Mouse (Mus musculus) CH12.LX (cell line): ENCODE data around the gene Taar3. TPM values are rescaled to one million over a fixed set of nuclear protein-coding genes. Genes with fewer than 3 reads are reported as not detected.

Source experiments
- DNase-seq: peaks from one replicate; pipeline ENCODE4 v3.0.0-alpha.2; 2013; ENCODE audit errors: extremely low read depth
- H3K27ac ChIP-seq: 2 replicates; pipeline ENCODE4 v1.5.1; 2012; ENCODE audit warnings: low read depth, mild to moderate bottlenecking, control low read depth, moderate library complexity; ENCODE audit not compliant: insufficient read depth
- H3K27me3 ChIP-seq: replicated peaks from 2 replicates; pipeline ENCODE3; 2012; ENCODE audit warnings: inconsistent platforms
- H3K36me3 ChIP-seq, 2 experiments: replicated peaks in 1 of 2; 2 replicates each; pipeline versions ENCODE3 to v1.6.1; 2012; ENCODE audit warnings: inconsistent platforms in 1 of 2, low read length in 1 of 2, mild to moderate bottlenecking in 1 of 2, mixed read lengths in 1 of 2, moderate library complexity in 1 of 2; ENCODE audit not compliant: control insufficient read depth in 1 of 2, insufficient read depth in 1 of 2
- H3K4me1 ChIP-seq, 2 experiments: 2 replicates each; pipeline ENCODE4 v1.6.1; 2012; ENCODE audit warnings: inconsistent platforms in 1 of 2, moderate library complexity in 1 of 2; ENCODE audit not compliant: insufficient read depth in 2 of 2, control insufficient read depth in 1 of 2
- H3K4me2 ChIP-seq: 2 replicates; pipeline ENCODE4 v1.6.1; 2012; ENCODE audit warnings: low read depth, mild to moderate bottlenecking, control low read depth; ENCODE audit not compliant: poor library complexity, insufficient read depth, severe bottlenecking
- H3K4me3 ChIP-seq, 3 experiments: fragments of 150-350 bp in 1 of 3; sonication (generic) in 1 of 3; replicated peaks in 1 of 3; 2 replicates each; pipeline versions ENCODE3 to v1.5.1; 2011 to 2012; ENCODE audit warnings: low read depth in 2 of 3, low read length in 2 of 3, mild to moderate bottlenecking in 2 of 3, moderate library complexity in 2 of 3, control low read depth in 1 of 3, improper control_type of control experiment in 1 of 3, inconsistent platforms in 1 of 3, mixed read lengths in 1 of 3; ENCODE audit not compliant: poor library complexity in 1 of 3
- H3K79me2 ChIP-seq: replicated peaks from 2 replicates; pipeline ENCODE4 v1.6.1; 2012; ENCODE audit warnings: mild to moderate bottlenecking, moderate library complexity; ENCODE audit not compliant: control insufficient read depth, poor library complexity, insufficient read depth, severe bottlenecking; ENCODE audit errors: extremely low read depth
- H3K9ac ChIP-seq: 2 replicates; pipeline ENCODE4 v1.6.1; 2012; ENCODE audit warnings: low read depth, mild to moderate bottlenecking, control low read depth, moderate library complexity; ENCODE audit not compliant: insufficient read depth
- H3K9me3 ChIP-seq: replicated peaks from 2 replicates; pipeline ENCODE3; 2012; ENCODE audit warnings: low read length, inconsistent platforms, mixed read lengths
- BHLHE40 ChIP-seq: IDR thresholded peaks from 2 replicates; pipeline ENCODE4 v1.6.1; 2011; ENCODE audit warnings: mild to moderate bottlenecking, low read depth, low read length, improper control_type of control experiment
- CHD1 ChIP-seq: IDR thresholded peaks from 2 replicates; pipeline ENCODE4 v1.6.1; 2012; ENCODE audit warnings: low read depth, low read length, improper control_type of control experiment, inconsistent platforms
- CTCF ChIP-seq, 2 experiments: IDR thresholded peaks in 1 of 2; conservative IDR thresholded peaks in 1 of 2; 2 replicates each; pipeline ENCODE4 v1.5.1; 2011 to 2012; ENCODE audit warnings: low read depth in 2 of 2, low read length in 2 of 2, improper control_type of control experiment in 1 of 2, inconsistent platforms in 1 of 2, mild to moderate bottlenecking in 1 of 2, moderate library complexity in 1 of 2
- E2F4 ChIP-seq: IDR thresholded peaks from 2 replicates; pipeline ENCODE4 v1.6.1; 2011; ENCODE audit warnings: low read depth, low read length, improper control_type of control experiment; ENCODE audit not compliant: insufficient replicate concordance
- ELF1 ChIP-seq: IDR thresholded peaks from 2 replicates; pipeline ENCODE4 v1.6.1; 2014; ENCODE audit warnings: low read depth, mild to moderate bottlenecking, inconsistent platforms, low read length, improper control_type of control experiment
- EP300 ChIP-seq: IDR thresholded peaks from 2 replicates; pipeline ENCODE4 v1.6.1; 2011; ENCODE audit warnings: low read length, improper control_type of control experiment
- ETS1 ChIP-seq: conservative IDR thresholded peaks from 2 replicates; pipeline ENCODE4 v1.6.1; 2012; ENCODE audit warnings: low read depth, mild to moderate bottlenecking, inconsistent platforms, low read length, improper control_type of control experiment, moderate library complexity
- GABPA ChIP-seq: IDR thresholded peaks from 2 replicates; pipeline ENCODE4 v1.6.1; 2012; ENCODE audit warnings: low read depth, low read length, improper control_type of control experiment, inconsistent platforms; ENCODE audit not compliant: insufficient replicate concordance
- HCFC1 ChIP-seq: IDR thresholded peaks from 2 replicates; pipeline ENCODE4 v1.6.1; 2012; ENCODE audit warnings: low read depth, mild to moderate bottlenecking, inconsistent platforms, low read length, improper control_type of control experiment
- IRF4 ChIP-seq: IDR thresholded peaks from 2 replicates; pipeline ENCODE4 v1.6.1; 2014; ENCODE audit warnings: low read depth, mild to moderate bottlenecking, inconsistent platforms, low read length, improper control_type of control experiment
- JUN ChIP-seq: IDR thresholded peaks from 2 replicates; pipeline ENCODE4 v1.6.1; 2011; ENCODE audit warnings: low read depth, mild to moderate bottlenecking, low read length, improper control_type of control experiment, moderate library complexity; ENCODE audit not compliant: insufficient read depth
- JUND ChIP-seq: conservative IDR thresholded peaks from 2 replicates; pipeline ENCODE4 v1.6.1; 2011; ENCODE audit warnings: low read depth, low read length, improper control_type of control experiment
- MAX ChIP-seq: IDR thresholded peaks from 2 replicates; pipeline ENCODE4 v1.6.1; 2011; ENCODE audit warnings: low read length, improper control_type of control experiment
- MAZ ChIP-seq: IDR thresholded peaks from 2 replicates; pipeline ENCODE4 v1.6.1; 2012; ENCODE audit warnings: low read depth, mild to moderate bottlenecking, inconsistent platforms, low read length, improper control_type of control experiment, moderate library complexity
- MEF2A ChIP-seq: IDR thresholded peaks from 2 replicates; pipeline ENCODE4 v1.6.1; 2014; ENCODE audit warnings: low read depth, mild to moderate bottlenecking, inconsistent platforms, low read length, improper control_type of control experiment, borderline replicate concordance
- MXI1 ChIP-seq: IDR thresholded peaks from 2 replicates; pipeline ENCODE4 v1.6.1; 2011; ENCODE audit warnings: mild to moderate bottlenecking, low read depth, low read length, improper control_type of control experiment
- MYC ChIP-seq: IDR thresholded peaks from 2 replicates; pipeline ENCODE4 v1.6.1; 2011; ENCODE audit warnings: low read depth, mild to moderate bottlenecking, improper control_type of control experiment, low read length
- NELFE ChIP-seq: IDR thresholded peaks from 2 replicates; pipeline ENCODE4 v1.6.1; 2011; ENCODE audit warnings: low read depth, low read length, improper control_type of control experiment
- NRF1 ChIP-seq: IDR thresholded peaks from 2 replicates; pipeline ENCODE4 v1.6.1; 2014; ENCODE audit warnings: low read depth, mild to moderate bottlenecking, inconsistent platforms, low read length, improper control_type of control experiment, moderate library complexity
- PAX5 ChIP-seq: IDR thresholded peaks from 2 replicates; pipeline ENCODE4 v1.6.1; 2012; ENCODE audit warnings: low read length, inconsistent platforms, mixed read lengths
- POLR2AphosphoS2 ChIP-seq: IDR thresholded peaks from 2 replicates; pipeline ENCODE4 v1.6.1; 2011; ENCODE audit warnings: low read depth, low read length, improper control_type of control experiment
- RAD21 ChIP-seq: IDR thresholded peaks from 2 replicates; pipeline ENCODE4 v1.6.1; 2011; ENCODE audit warnings: low read depth, mild to moderate bottlenecking, low read length, improper control_type of control experiment, moderate library complexity
- RCOR1 ChIP-seq: conservative IDR thresholded peaks from 2 replicates; pipeline ENCODE4 v1.6.1; 2012; ENCODE audit warnings: low read depth, mild to moderate bottlenecking, inconsistent platforms, low read length, improper control_type of control experiment
- SIN3A ChIP-seq: IDR thresholded peaks from 2 replicates; pipeline ENCODE4 v1.6.1; 2012; ENCODE audit warnings: low read length, improper control_type of control experiment, inconsistent platforms
- SMC3 ChIP-seq: IDR thresholded peaks from 2 replicates; pipeline ENCODE4 v1.6.1; 2011; ENCODE audit warnings: low read depth, low read length, improper control_type of control experiment
- TBP ChIP-seq: conservative IDR thresholded peaks from 2 replicates; pipeline ENCODE4 v1.6.1; 2011; ENCODE audit warnings: low read depth, low read length, improper control_type of control experiment
- TCF12 ChIP-seq: IDR thresholded peaks from 2 replicates; pipeline ENCODE4 v1.6.1; 2014; ENCODE audit warnings: low read depth, mild to moderate bottlenecking, inconsistent platforms, low read length, improper control_type of control experiment
- UBTF ChIP-seq: IDR thresholded peaks from 2 replicates; pipeline ENCODE4 v1.6.1; 2012; ENCODE audit warnings: low read depth, mild to moderate bottlenecking, inconsistent platforms, low read length, improper control_type of control experiment, moderate library complexity
- ZC3H11A ChIP-seq: IDR thresholded peaks from 2 replicates; pipeline ENCODE4 v1.6.1; 2012; ENCODE audit warnings: low read depth, mild to moderate bottlenecking, inconsistent platforms, low read length, improper control_type of control experiment
- ZKSCAN1 ChIP-seq: IDR thresholded peaks from 2 replicates; pipeline ENCODE4 v1.6.1; 2012; ENCODE audit warnings: low read depth, inconsistent platforms, low read length, improper control_type of control experiment, borderline replicate concordance
- ZMIZ1 ChIP-seq: IDR thresholded peaks from 2 replicates; pipeline ENCODE4 v1.6.1; 2012; ENCODE audit warnings: low read depth, mild to moderate bottlenecking, inconsistent platforms, low read length, improper control_type of control experiment
- ZNF384 ChIP-seq: IDR thresholded peaks from 2 replicates; pipeline ENCODE4 v1.6.1; 2012; ENCODE audit warnings: low read depth, low read length, improper control_type of control experiment, inconsistent platforms
- dilution Hi-C: fragments of 300-500 bp; cut with MboI; formaldehyde crosslinking; loops from 2 replicates; pipeline ENCODE4 v1.14.3; 2020; ENCODE audit warnings: low sequenced_read_pairs; ENCODE audit not compliant: extremely low pct_unique_long_range_greater_than_20kb, extremely low pct_ligation_motif_present
- in situ Hi-C: fragments of 300-500 bp; cut with MboI; formaldehyde crosslinking; loops from 3 replicates; pipeline ENCODE4 v1.14.3; 2019; ENCODE audit warnings: low sequenced_read_pairs, low pct_ligation_motif_present, low pct_unique_long_range_greater_than_20kb, mixed read lengths
- polyA plus RNA-seq: library from polyadenylated mRNA; unstranded; fragments of >175 nt; gene quantifications from 2 replicates; pipeline ENCODE4 v1.2.1, GENCODE M21; 2012; ENCODE audit warnings: low read depth; ENCODE audit not compliant: insufficient read length
- total RNA-seq, 2 experiments: library from RNA; depleted of rRNA; stranded (reverse); fragments of 300-350 nt in 1 of 2; fragments of >200 nt in 1 of 2; gene quantifications; 2 replicates each; pipeline ENCODE4 v1.2.3; 2012 to 2014

Taar3 gene
- total and polyA plus RNA-seq, 3 experiments: not detected

DNA sequence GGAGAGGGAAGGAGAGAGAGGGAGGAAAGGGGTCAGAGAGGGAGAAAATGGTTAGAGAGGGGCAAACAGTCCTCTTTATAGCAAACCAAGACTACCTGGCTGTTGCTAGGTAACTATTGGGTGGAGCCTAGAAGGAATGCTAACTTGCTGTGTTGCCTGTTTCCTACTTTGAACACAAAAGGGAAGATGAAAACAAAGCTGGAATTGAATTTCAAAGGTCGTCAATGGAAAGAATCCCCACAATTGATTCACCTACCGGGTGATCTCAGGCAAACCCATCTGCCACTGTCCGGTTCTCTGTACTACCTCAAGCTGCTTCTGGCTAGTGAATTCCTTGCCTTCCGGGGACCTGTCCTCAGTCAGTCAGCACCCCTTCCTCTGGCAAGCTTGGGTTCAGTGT lies 28.6 kb downstream of the Taar3 start:
- DNase-seq: no peak
- Histone ChIP-seq H3K36me3 (no peaks in the 10 kb centered on the region), H3K4me2 (no peak overlapping the region), H3K9me3 (no peaks in the 10 kb centered on the region), H3K4me3 (no peak overlapping the region), H3K4me1 (no peaks in the 10 kb centered on the region), H3K79me2 (no peaks in the 10 kb centered on the region), H3K9ac (no peak overlapping the region)
- dilution Hi-C loops (no loop called here), in situ Hi-C loops (no loop called here)
- no peak for TF ChIP-seq MXI1
- TF ChIP-seq, all 38 proteins: peak for 0
- no peak overlapping the region for H3K27ac ChIP-seq
- H3K27me3 ChIP-seq: no peaks in the 10 kb centered on the region

DNA sequence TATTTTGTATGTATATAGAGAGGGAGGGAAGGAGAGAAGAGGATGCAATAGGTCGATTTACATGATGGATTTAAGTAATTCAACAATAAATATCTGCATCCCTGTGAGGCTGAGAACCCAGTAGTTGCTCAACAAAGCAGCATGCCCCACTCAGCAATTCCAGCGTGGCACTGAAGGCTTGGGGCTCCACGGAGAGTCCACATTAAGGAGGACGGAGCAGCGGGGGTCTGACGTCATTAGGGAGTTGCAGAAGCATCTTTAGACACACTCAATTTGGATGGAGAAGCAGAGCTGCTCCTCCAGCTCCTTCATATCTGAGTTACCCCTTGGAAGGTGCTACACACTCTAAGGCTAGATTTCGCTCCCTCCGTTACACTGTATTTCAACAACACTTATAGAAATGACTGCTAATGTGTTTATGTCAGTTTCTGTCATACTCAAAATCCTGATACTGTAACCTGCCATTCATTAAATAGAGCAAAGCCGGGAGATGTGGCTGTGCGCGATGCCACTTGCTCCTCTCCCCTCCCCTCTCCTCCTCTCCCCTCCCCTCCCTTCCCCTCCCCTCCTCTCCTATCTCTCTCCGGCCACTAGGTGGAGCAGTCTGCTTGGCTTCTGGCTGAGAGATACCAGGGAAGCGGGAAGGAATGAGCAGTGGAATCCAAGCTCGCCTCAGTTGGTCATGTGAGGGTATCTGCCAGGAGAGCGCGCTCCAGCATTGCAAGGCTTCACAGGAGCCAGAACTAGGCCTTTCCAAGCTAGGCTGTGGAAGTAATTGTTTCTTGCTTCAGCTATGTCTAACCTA lies 29.7 kb downstream of the Taar3 start:
- H3K27me3 ChIP-seq: no peaks in the 10 kb centered on the region
- dilution Hi-C loops: no loop called here
- TF ChIP-seq NRF1: no peak
- no peak; the same call in 1 of the 2 replicates for TF ChIP-seq ZC3H11A
- TF ChIP-seq CTCF (conservative IDR thresholded peaks at IDR 0.05 in 1 of 2, IDR thresholded peaks at IDR 0.05 in 1 of 2; ENCODE audit: low read depth in 2 of 2, low read length in 2 of 2): peak in 1 of 2 experiments; percentile 87; a peak in 3 of 4 replicates
- no peak for TF ChIP-seq E2F4
- no peak for TF ChIP-seq ELF1
- no peak for TF ChIP-seq CHD1
- no peak for TF ChIP-seq ETS1
- 0 out of 2 replicates have a peak, but pooled peaks have one; percentile 23 for TF ChIP-seq IRF4
- no peak for TF ChIP-seq GABPA
- no peak for TF ChIP-seq TBP
- no peak for TF ChIP-seq ZKSCAN1
- TF ChIP-seq MYC: no peak
- no peak for TF ChIP-seq EP300
- no peak for TF ChIP-seq UBTF
- TF ChIP-seq MAZ: peak; percentile 98
- TF ChIP-seq MEF2A: no peak
- TF ChIP-seq HCFC1: no peak
- TF ChIP-seq SMC3: peak; percentile 91
- no peak for TF ChIP-seq BHLHE40
- TF ChIP-seq POLR2AphosphoS2: no peak
- no peak for TF ChIP-seq ZNF384
- no peak for TF ChIP-seq MAX
- peak; percentile 76 for TF ChIP-seq RAD21
- TF ChIP-seq RCOR1: no peak
- TF ChIP-seq MXI1: no peak
- no peak for TF ChIP-seq NELFE
- no peak for TF ChIP-seq PAX5
- no peak for TF ChIP-seq JUN
- no peak for TF ChIP-seq TCF12
- TF ChIP-seq SIN3A: no peak
- no peak for TF ChIP-seq JUND
- TF ChIP-seq ZMIZ1: no peak

More for the DNA sequence above, 29.7 kb downstream of the Taar3 start:
- Histone ChIP-seq H3K9ac (no peak overlapping the region), H3K4me1 (no peaks in the 10 kb centered on the region), H3K27ac (no peak overlapping the region), H3K4me2 (no peak overlapping the region), H3K36me3 (no peaks in the 10 kb centered on the region), H3K9me3 (no peaks in the 10 kb centered on the region), H3K79me2 (no peaks in the 10 kb centered on the region), H3K4me3 (no peak overlapping the region)
- in situ Hi-C loops: no loop called here
- peak; percentile 65 for DNase-seq
